Mouse (Mus musculus) heart, embryonic 10.5 days (tissue): ENCODE results near the gene Bcar1. TPM values are rescaled to one million over a fixed set of nuclear protein-coding genes. Genes with fewer than 3 reads are reported as not detected.

Experiments
- DNase-seq: peaks from one replicate; pipeline ENCODE4 v3.0.0-alpha.2; 2017; ENCODE audit warnings: low spot score
- H3K27ac ChIP-seq: fragments of 300-500 bp; sonication (generic); 2 replicates; pipeline ENCODE4 v1.5.1; 2016; ENCODE audit warnings: mild to moderate bottlenecking
- H3K27me3 ChIP-seq: fragments of 300-500 bp; sonication (generic); 2 replicates; pipeline ENCODE4 v1.6.1; 2016; ENCODE audit warnings: mild to moderate bottlenecking; ENCODE audit not compliant: poor library complexity, insufficient read depth, severe bottlenecking
- H3K36me3 ChIP-seq: fragments of 300-500 bp; sonication (generic); 2 replicates; pipeline ENCODE4 v1.6.1; 2016; ENCODE audit warnings: mild to moderate bottlenecking, moderate library complexity
- H3K4me1 ChIP-seq: fragments of 300-500 bp; sonication (generic); 2 replicates; pipeline ENCODE4 v1.6.1; 2016; ENCODE audit warnings: mild to moderate bottlenecking
- H3K4me3 ChIP-seq: fragments of 300-500 bp; sonication (generic); 2 replicates; pipeline ENCODE4 v1.5.1; 2016; ENCODE audit warnings: mild to moderate bottlenecking, moderate library complexity
- H3K9me3 ChIP-seq: fragments of 300-500 bp; sonication (generic); 2 replicates; pipeline ENCODE4 v1.6.1; 2016; ENCODE audit warnings: mild to moderate bottlenecking, moderate library complexity
- WGBS: fragments of 180-500 bp; shearing (Covaris S2); methylation state at CpG from one replicate; pipeline ENCODE4 v1.1.7; 2016; 5-methylcytosine and 5-hydroxymethylcytosine counted together
- polyA plus RNA-seq: library from polyadenylated mRNA; unstranded; fragments of >200 nt; fragmentation: Nextera tagmentation; extraction: Ambion mirVana; gene quantifications from 2 replicates; pipeline ENCODE4 v1.2.1, GENCODE M21; 2016

Gene Bcar1
- polyA plus RNA-seq, 1 experiment from 2014 or later, result 53.2 TPM

- H3K27ac ChIP-seq, result peak overlapping the region; percentile 29; the same call in 1 of the 2 replicates
Observed at GRCm38 (mm10) chr8:111778801-111779200, 35.2 kb upstream of the Bcar1 start.

GRCm38 (mm10) chr8:111776492-111776891 is 32.9 kb upstream of the Bcar1 start:
- H3K27ac ChIP-seq, result no peak overlapping the region
- no peak for DNase-seq
- H3K4me3 ChIP-seq, result no peak overlapping the region
- 91% methylated on average over 4 of the region's 4 CpGs for WGBS
- peaks cover 35% of the 10 kb centered on the region for H3K36me3 ChIP-seq
- no peaks in the 10 kb centered on the region for H3K27me3 ChIP-seq
- H3K4me1 ChIP-seq, result peaks cover 59% of the 10 kb centered on the region
- no peaks in the 10 kb centered on the region for H3K9me3 ChIP-seq

More at GRCm38 (mm10) chr8:111778801-111779200, 35.2 kb upstream of the Bcar1 start:
- no peaks in the 10 kb centered on the region for H3K27me3 ChIP-seq
- H3K36me3 ChIP-seq, result peaks cover 33% of the 10 kb centered on the region
- no peaks in the 10 kb centered on the region for H3K9me3 ChIP-seq
- WGBS, result 43% methylated on average over 7 of the region's 7 CpGs
- H3K4me3 ChIP-seq, result no peak overlapping the region
- H3K4me1 ChIP-seq, result peaks cover 54% of the 10 kb centered on the region
- no peak for DNase-seq

- no peak overlapping the region for H3K4me3 ChIP-seq
- H3K36me3 ChIP-seq, result peaks cover 35% of the 10 kb centered on the region
- no peak overlapping the region for H3K27ac ChIP-seq
- no peaks in the 10 kb centered on the region for H3K27me3 ChIP-seq
- DNase-seq, result no peak
- peaks cover 66% of the 10 kb centered on the region for H3K4me1 ChIP-seq
- H3K9me3 ChIP-seq, result no peaks in the 10 kb centered on the region
- 95% methylated on average over 6 of the region's 6 CpGs for WGBS
Observed at GRCm38 (mm10) chr8:111775766-111776165, 32.2 kb upstream of the Bcar1 start.

GRCm38 (mm10) chr8:111773476-111773875 is 29.9 kb upstream of the Bcar1 start:
- H3K27ac ChIP-seq, result peak overlapping the region; percentile 36; the same call in 1 of the 2 replicates
- peaks cover 36% of the 10 kb centered on the region for H3K36me3 ChIP-seq
- no peak overlapping the region for H3K4me3 ChIP-seq
- no peaks in the 10 kb centered on the region for H3K27me3 ChIP-seq
- no peaks in the 10 kb centered on the region for H3K9me3 ChIP-seq
- peaks cover 53% of the 10 kb centered on the region for H3K4me1 ChIP-seq
- no peak for DNase-seq
- WGBS, result 79% methylated on average over 5 of the region's 5 CpGs

- no peaks in the 10 kb centered on the region for H3K27me3 ChIP-seq
- peaks cover 36% of the 10 kb centered on the region for H3K36me3 ChIP-seq
- H3K9me3 ChIP-seq, result no peaks in the 10 kb centered on the region
- peaks cover 50% of the 10 kb centered on the region for H3K4me1 ChIP-seq
- DNase-seq, result no peak
- WGBS, result 22% methylated on average over 7 of the region's 7 CpGs
- no peak overlapping the region for H3K4me3 ChIP-seq
- peak overlapping the region; percentile 36; the same call in 1 of the 2 replicates for H3K27ac ChIP-seq
Observed at GRCm38 (mm10) chr8:111773057-111773456, 29.4 kb upstream of the Bcar1 start.

- no peaks in the 10 kb centered on the region for H3K9me3 ChIP-seq
- peaks cover 45% of the 10 kb centered on the region for H3K36me3 ChIP-seq
- no peaks in the 10 kb centered on the region for H3K27me3 ChIP-seq
- peak overlapping the region; percentile 4; the same call in 1 of the 2 replicates for H3K27ac ChIP-seq
- no peak for DNase-seq
- H3K4me1 ChIP-seq, result peaks cover 50% of the 10 kb centered on the region
- no peak overlapping the region for H3K4me3 ChIP-seq
- WGBS, result 84% methylated on average over 9 of the region's 9 CpGs
Observed at GRCm38 (mm10) chr8:111772083-111772482, 28.5 kb upstream of the Bcar1 start.

GRCm38 (mm10) chr8:111771625-111772020 is 28.0 kb upstream of the Bcar1 start:
- DNase-seq, result no peak
- Histone ChIP-seq H3K4me1 (peaks cover 50% of the 10 kb centered on the region), H3K9me3 (no peaks in the 10 kb centered on the region), H3K4me3 (no peak overlapping the region), H3K27me3 (no peaks in the 10 kb centered on the region), H3K36me3 (peaks cover 45% of the 10 kb centered on the region), H3K27ac (peak overlapping the region; percentile 12; the same call in 1 of the 2 replicates)
- WGBS, result 69% methylated on average over 6 of the region's 6 CpGs

- H3K36me3 ChIP-seq, result peaks cover 49% of the 10 kb centered on the region
- WGBS, result 52% methylated on average over 5 of the region's 5 CpGs
- no peaks in the 10 kb centered on the region for H3K9me3 ChIP-seq
- no peak for DNase-seq
- no peaks in the 10 kb centered on the region for H3K27me3 ChIP-seq
- no peak overlapping the region for H3K4me3 ChIP-seq
- peaks cover 50% of the 10 kb centered on the region for H3K4me1 ChIP-seq
- peak overlapping the region; percentile 12; the same call in 1 of the 2 replicates for H3K27ac ChIP-seq
Observed at GRCm38 (mm10) chr8:111770958-111771624, 27.5 kb upstream of the Bcar1 start.

GRCm38 (mm10) chr8:111769764-111770428 is 26.3 kb upstream of the Bcar1 start:
- 57% methylated on average over 12 of the region's 12 CpGs for WGBS
- Histone ChIP-seq H3K4me3 (no peak overlapping the region), H3K36me3 (peaks cover 55% of the 10 kb centered on the region), H3K27ac (peak overlapping the region; percentile 70), H3K27me3 (no peaks in the 10 kb centered on the region), H3K9me3 (no peaks in the 10 kb centered on the region), H3K4me1 (peaks cover 49% of the 10 kb centered on the region)
- DNase-seq, result no peak

- 69% methylated on average over 15 of the region's 15 CpGs for WGBS
Observed at GRCm38 (mm10) chr8:111769296-111769695, 25.7 kb upstream of the Bcar1 start.

GRCm38 (mm10) chr8:111768651-111769050 is 25.0 kb upstream of the Bcar1 start:
- Histone ChIP-seq H3K36me3 (peaks cover 47% of the 10 kb centered on the region), H3K27ac (no peak overlapping the region), H3K27me3 (no peaks in the 10 kb centered on the region), H3K4me1 (peaks cover 37% of the 10 kb centered on the region), H3K4me3 (no peak overlapping the region), H3K9me3 (no peaks in the 10 kb centered on the region)
- DNase-seq, result no peak
- 90% methylated on average over 6 of the region's 6 CpGs for WGBS

More at GRCm38 (mm10) chr8:111769296-111769695, 25.7 kb upstream of the Bcar1 start:
- H3K4me3 ChIP-seq, result no peak overlapping the region
- peaks cover 43% of the 10 kb centered on the region for H3K4me1 ChIP-seq
- H3K9me3 ChIP-seq, result no peaks in the 10 kb centered on the region
- no peaks in the 10 kb centered on the region for H3K27me3 ChIP-seq
- H3K36me3 ChIP-seq, result peaks cover 49% of the 10 kb centered on the region
- no peak for DNase-seq
- peak overlapping the region; percentile 70 for H3K27ac ChIP-seq

GRCm38 (mm10) chr8:111765616-111766015 is 22.0 kb upstream of the Bcar1 start:
- H3K36me3 ChIP-seq, result peaks cover 45% of the 10 kb centered on the region
- no peak for DNase-seq
- H3K9me3 ChIP-seq, result no peaks in the 10 kb centered on the region
- no peak overlapping the region for H3K27ac ChIP-seq
- no peak overlapping the region for H3K4me3 ChIP-seq
- 76% methylated on average over 4 of the region's 4 CpGs for WGBS
- no peaks in the 10 kb centered on the region for H3K27me3 ChIP-seq
- peaks cover 12% of the 10 kb centered on the region for H3K4me1 ChIP-seq

GRCm38 (mm10) chr8:111765096-111765495 is 21.5 kb upstream of the Bcar1 start:
- no peak for DNase-seq
- Histone ChIP-seq H3K4me1 (peaks cover 12% of the 10 kb centered on the region), H3K27me3 (no peaks in the 10 kb centered on the region), H3K36me3 (peaks cover 45% of the 10 kb centered on the region), H3K27ac (no peak overlapping the region), H3K9me3 (no peaks in the 10 kb centered on the region), H3K4me3 (no peak overlapping the region)
- 85% methylated on average over 9 of the region's 9 CpGs for WGBS
